Mouse (Mus musculus) hindbrain, embryonic 11.5 days (tissue): ENCODE data around the gene Usp29. TPM values are rescaled to one million over a fixed set of nuclear protein-coding genes. Genes with fewer than 3 reads are reported as not detected.

Experiments
- ATAC-seq: fragments of 200-750 bp; cut with Nextera tagmentation; 2 replicates; pipeline ENCODE4 v1.8.0; 2017; ENCODE audit warnings: mild to moderate bottlenecking, moderate TSS enrichment, moderate library complexity; ENCODE audit not compliant: low FRiP score
- DNase-seq: peaks from one replicate; pipeline ENCODE4 v3.0.0-alpha.2; 2015; ENCODE audit warnings: low spot score
- H3K27ac ChIP-seq: fragments of 300-500 bp; sonication (generic); 2 replicates; pipeline ENCODE4 v1.5.1; 2014; ENCODE audit warnings: mild to moderate bottlenecking, low read depth, low read length
- H3K27me3 ChIP-seq: fragments of 300-500 bp; sonication (generic); 2 replicates; pipeline ENCODE4 v1.6.1; 2014; ENCODE audit warnings: mild to moderate bottlenecking, low read length, moderate library complexity, mixed read lengths; ENCODE audit not compliant: control insufficient read depth, insufficient read depth
- H3K36me3 ChIP-seq: fragments of 300-500 bp; sonication (generic); 2 replicates; pipeline ENCODE4 v1.6.1; 2014; ENCODE audit warnings: mild to moderate bottlenecking, low read length, moderate library complexity, mixed read lengths; ENCODE audit not compliant: control insufficient read depth, insufficient read depth
- H3K4me1 ChIP-seq: fragments of 300-500 bp; sonication (generic); replicated peaks from 2 replicates; pipeline ENCODE4 v1.6.1; 2014; ENCODE audit warnings: low read length, mixed read lengths; ENCODE audit not compliant: control insufficient read depth, insufficient read depth
- H3K4me2 ChIP-seq: fragments of 300-500 bp; sonication (generic); replicated peaks from 2 replicates; pipeline ENCODE4 v1.6.1; 2014; ENCODE audit warnings: mild to moderate bottlenecking, low read depth, low read length
- H3K4me3 ChIP-seq: fragments of 300-500 bp; sonication (generic); 2 replicates; pipeline ENCODE4 v1.5.1; 2014; ENCODE audit warnings: low read depth, low read length
- H3K9ac ChIP-seq: fragments of 300-500 bp; sonication (generic); 2 replicates; pipeline ENCODE4 v1.6.1; 2014; ENCODE audit warnings: low read depth, low read length
- H3K9me3 ChIP-seq: fragments of 300-500 bp; sonication (generic); 2 replicates; pipeline ENCODE4 v1.6.1; 2016; ENCODE audit warnings: low read length; ENCODE audit not compliant: control insufficient read depth
- WGBS: fragments of 180-500 bp; shearing (Covaris S2); extraction: QIAGEN DNeasy Blood & Tissue Kit; methylation state at CpG from one replicate; pipeline ENCODE4 v1.1.7; 2014; 5-methylcytosine and 5-hydroxymethylcytosine counted together
- polyA plus RNA-seq: library from polyadenylated mRNA; unstranded; fragments of >200 nt; fragmentation: Nextera tagmentation; extraction: Ambion mirVana; gene quantifications from 2 replicates; pipeline ENCODE4 v1.2.1, GENCODE M21; 2014

Usp29 gene
- polyA plus RNA-seq, 1 experiment from 2014 or later = 15.1 TPM

- no peak for ATAC-seq
- 79% methylated on average over 3 of the region's 3 CpGs for WGBS
- DNase-seq = no peak
- no peak overlapping the region for H3K4me3 ChIP-seq
- H3K9ac ChIP-seq = no peak overlapping the region
- no peak overlapping the region for H3K27ac ChIP-seq
- H3K9me3 ChIP-seq = no peaks in the 10 kb centered on the region
- no peaks in the 10 kb centered on the region for H3K36me3 ChIP-seq
- no peak overlapping the region for H3K4me2 ChIP-seq
- no peaks in the 10 kb centered on the region; the same call in 1 of the 2 replicates for H3K4me1 ChIP-seq
- no peaks in the 10 kb centered on the region for H3K27me3 ChIP-seq
Measured at GRCm38 (mm10) chr7:6793811-6794210, 63.4 kb downstream of the Usp29 start.

DNA sequence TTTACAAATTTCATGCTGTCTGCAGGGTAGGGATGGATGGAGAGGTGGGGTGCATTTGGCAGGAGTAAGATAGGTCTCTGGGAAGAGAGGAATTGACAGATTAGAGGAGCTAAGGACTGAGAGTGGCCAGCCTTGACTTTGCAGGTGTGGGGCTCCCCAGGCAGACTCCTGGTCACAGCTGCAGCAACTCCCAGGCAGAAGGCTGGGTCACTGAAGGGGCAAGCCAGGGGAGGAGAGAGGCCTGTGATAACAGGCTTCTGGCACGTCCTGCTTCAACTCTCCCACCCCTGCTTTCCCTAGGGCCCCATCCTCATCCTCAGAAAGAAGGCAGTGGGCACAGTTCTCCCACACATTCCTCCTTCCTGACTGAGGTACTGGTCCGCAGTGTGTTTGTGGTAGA lies 67.0 kb downstream of the Usp29 start:
- Histone ChIP-seq H3K27ac (no peak overlapping the region), H3K36me3 (no peaks in the 10 kb centered on the region)

GRCm38 (mm10) chr7:6799105-6799805 lies 68.9 kb downstream of the Usp29 start:
- Histone ChIP-seq H3K27ac (no peak overlapping the region), H3K4me3 (no peak overlapping the region), H3K9ac (no peak overlapping the region), H3K9me3 (no peaks in the 10 kb centered on the region), H3K27me3 (no peaks in the 10 kb centered on the region), H3K36me3 (no peaks in the 10 kb centered on the region), H3K4me1 (no peaks in the 10 kb centered on the region), H3K4me2 (no peak overlapping the region)
- WGBS = 61% methylated on average over 9 of the region's 9 CpGs
- ATAC-seq (peak; percentile 33; the same call in 1 of the 2 replicates), DNase-seq (no peak)

More for the DNA sequence above, 67.0 kb downstream of the Usp29 start:
- Histone ChIP-seq H3K9me3 (no peaks in the 10 kb centered on the region), H3K27me3 (no peaks in the 10 kb centered on the region), H3K4me2 (no peak overlapping the region), H3K9ac (no peak overlapping the region), H3K4me1 (no peaks in the 10 kb centered on the region), H3K4me3 (no peak overlapping the region)
- DNase-seq (no peak), ATAC-seq (no peak)
- 76% methylated on average over 2 of the region's 2 CpGs for WGBS

GRCm38 (mm10) chr7:6800586-6801441 lies 70.4 kb downstream of the Usp29 start:
- no peak overlapping the region for H3K4me3 ChIP-seq
- WGBS = 77% methylated on average over 12 of the region's 12 CpGs
- no peaks in the 10 kb centered on the region for H3K4me1 ChIP-seq
- no peak overlapping the region for H3K4me2 ChIP-seq
- ATAC-seq (no peak), DNase-seq (no peak)
- H3K9me3 ChIP-seq = no peaks in the 10 kb centered on the region
- H3K27ac ChIP-seq = no peak overlapping the region
- H3K36me3 ChIP-seq = no peaks in the 10 kb centered on the region
- no peaks in the 10 kb centered on the region for H3K27me3 ChIP-seq
- H3K9ac ChIP-seq = no peak overlapping the region

GRCm38 (mm10) chr7:6801642-6802041 lies 71.3 kb downstream of the Usp29 start:
- ATAC-seq = no peak
- WGBS = 90% methylated on average over 6 of the region's 6 CpGs

GRCm38 (mm10) chr7:6810556-6810955 lies 80.2 kb downstream of the Usp29 start:
- DNase-seq = peak; percentile 69
- H3K36me3 ChIP-seq = no peaks in the 10 kb centered on the region
- peaks cover 3% of the 10 kb centered on the region for H3K4me1 ChIP-seq
- no peaks in the 10 kb centered on the region for H3K27me3 ChIP-seq
- H3K9me3 ChIP-seq = no peaks in the 10 kb centered on the region
- no peak overlapping the region for H3K27ac ChIP-seq
- WGBS = 51% methylated on average over 3 of the region's 3 CpGs
- no peak overlapping the region for H3K4me2 ChIP-seq
- H3K4me3 ChIP-seq = no peak overlapping the region
- H3K9ac ChIP-seq = no peak overlapping the region
- peak; percentile 89 for ATAC-seq

More at GRCm38 (mm10) chr7:6801642-6802041, 71.3 kb downstream of the Usp29 start:
- Histone ChIP-seq H3K4me2 (no peak overlapping the region), H3K4me1 (no peaks in the 10 kb centered on the region), H3K27me3 (no peaks in the 10 kb centered on the region), H3K27ac (no peak overlapping the region), H3K36me3 (no peaks in the 10 kb centered on the region), H3K9me3 (no peaks in the 10 kb centered on the region), H3K4me3 (no peak overlapping the region), H3K9ac (no peak overlapping the region)
- no peak for DNase-seq

- no peak overlapping the region for H3K9ac ChIP-seq
Measured at GRCm38 (mm10) chr7:6814971-6815370, 84.6 kb downstream of the Usp29 start.

GRCm38 (mm10) chr7:6816706-6817376 lies 86.5 kb downstream of the Usp29 start:
- Histone ChIP-seq H3K27ac (no peak overlapping the region), H3K4me1 (no peaks in the 10 kb centered on the region), H3K4me3 (no peak overlapping the region), H3K4me2 (no peak overlapping the region), H3K36me3 (no peaks in the 10 kb centered on the region), H3K27me3 (no peaks in the 10 kb centered on the region), H3K9ac (no peak overlapping the region), H3K9me3 (no peaks in the 10 kb centered on the region)
- no peak for ATAC-seq
- 90% methylated on average over 5 of the region's 5 CpGs for WGBS
- no peak for DNase-seq

More at GRCm38 (mm10) chr7:6814971-6815370, 84.6 kb downstream of the Usp29 start:
- no peak for ATAC-seq
- H3K4me1 ChIP-seq = peaks cover 3% of the 10 kb centered on the region
- no peak for DNase-seq
- no peaks in the 10 kb centered on the region for H3K27me3 ChIP-seq
- H3K9me3 ChIP-seq = no peaks in the 10 kb centered on the region
- no peaks in the 10 kb centered on the region for H3K36me3 ChIP-seq
- H3K27ac ChIP-seq = no peak overlapping the region
- no peak overlapping the region for H3K4me2 ChIP-seq
- 58% methylated on average over 8 of the region's 8 CpGs for WGBS
- no peak overlapping the region for H3K4me3 ChIP-seq
